Mouse (Mus musculus) liver, postnatal 0 days (tissue): ENCODE results near the gene Prdm2. TPM values are rescaled to one million over a fixed set of nuclear protein-coding genes. Genes with fewer than 3 reads are reported as not detected.

Source experiments
- ATAC-seq: fragments of 200-750 bp; cut with Nextera tagmentation; 2 replicates; pipeline ENCODE4 v1.8.0; 2017; ENCODE audit warnings: mild to moderate bottlenecking, moderate library complexity
- DNase-seq: peaks from one replicate; pipeline ENCODE4 v3.0.0-alpha.2; 2016
- H3K27ac ChIP-seq: fragments of 300-500 bp; sonication (generic); 2 replicates; pipeline ENCODE4 v1.5.1; 2014; ENCODE audit warnings: antibody characterized with exemption, moderate library complexity, mild to moderate bottlenecking, low read depth
- H3K27me3 ChIP-seq: fragments of 300-500 bp; sonication (generic); 2 replicates; pipeline ENCODE4 v1.6.1; 2014; ENCODE audit warnings: low read length, control low read depth, mixed read lengths; ENCODE audit not compliant: insufficient read depth
- H3K36me3 ChIP-seq: fragments of 300-500 bp; sonication (generic); replicated peaks from 2 replicates; pipeline ENCODE4 v1.6.1; 2014; ENCODE audit warnings: mild to moderate bottlenecking, control low read depth, low read length, moderate library complexity, mixed read lengths; ENCODE audit not compliant: insufficient read depth
- H3K4me1 ChIP-seq: fragments of 300-500 bp; sonication (generic); 2 replicates; pipeline ENCODE4 v1.6.1; 2014; ENCODE audit warnings: antibody characterized with exemption, mild to moderate bottlenecking, control low read depth; ENCODE audit not compliant: insufficient read depth
- H3K4me2 ChIP-seq: fragments of 300-500 bp; sonication (generic); 2 replicates; pipeline ENCODE4 v1.6.1; 2014; ENCODE audit warnings: low read depth, mild to moderate bottlenecking, low read length, moderate library complexity, mixed read lengths
- H3K4me3 ChIP-seq: fragments of 300-500 bp; sonication (generic); 2 replicates; pipeline ENCODE4 v1.5.1; 2014; ENCODE audit warnings: low read depth, low read length
- H3K9ac ChIP-seq: fragments of 300-500 bp; sonication (generic); replicated peaks from 2 replicates; pipeline ENCODE4 v1.6.1; 2014; ENCODE audit warnings: mild to moderate bottlenecking, moderate library complexity
- H3K9me3 ChIP-seq: fragments of 300-500 bp; sonication (generic); 2 replicates; pipeline ENCODE4 v1.6.1; 2016; ENCODE audit warnings: mild to moderate bottlenecking, control low read depth, low read length, mixed read lengths
- CTCF ChIP-seq: sonication (generic); IDR thresholded peaks from 2 replicates; pipeline ENCODE4 v1.5.1; 2016; ENCODE audit warnings: antibody characterized with exemption, low read depth
- EP300 ChIP-seq: IDR thresholded peaks from 2 replicates; pipeline ENCODE4 v1.6.1; 2016; ENCODE audit warnings: antibody characterized with exemption, low read depth, mild to moderate bottlenecking
- WGBS: fragments of 180-500 bp; shearing (Covaris S2); extraction: QIAGEN DNeasy Blood & Tissue Kit; methylation state at CpG from one replicate; pipeline ENCODE4 v1.1.7; 2014; ENCODE audit not compliant: insufficient replicate concordance; 5-methylcytosine and 5-hydroxymethylcytosine counted together
- polyA plus RNA-seq: library from polyadenylated mRNA; unstranded; fragments of >200 nt; fragmentation: Nextera tagmentation; extraction: Ambion mirVana; gene quantifications from 2 replicates; pipeline ENCODE4 v1.2.1, GENCODE M21; 2015

Prdm2 gene
- polyA plus RNA-seq, 1 experiment from 2014 or later: 4.1 TPM

DNA sequence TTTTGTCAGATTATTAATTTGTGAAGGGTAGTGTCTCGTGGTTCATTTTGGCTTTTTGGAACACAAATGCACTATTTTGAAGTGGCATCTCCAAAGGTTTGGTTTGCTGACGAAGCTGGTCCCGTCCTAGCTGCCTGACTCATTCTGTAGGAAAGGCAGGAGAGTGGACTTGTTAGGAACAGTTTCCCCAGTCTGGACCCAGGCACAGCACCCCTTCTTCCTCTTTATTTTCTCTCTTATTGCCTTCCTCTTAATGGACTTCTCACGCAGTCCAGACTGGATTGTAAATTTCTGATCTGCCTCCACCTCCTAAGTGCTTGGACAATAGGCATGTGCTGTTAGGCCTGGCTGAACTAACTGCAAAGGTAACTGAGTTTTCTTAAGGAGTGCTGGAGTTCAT is 57.8 kb downstream of the Prdm2 start:
- Histone ChIP-seq H3K4me3 (no peak overlapping the region), H3K27me3 (no peaks in the 10 kb centered on the region), H3K4me1 (peaks cover 47% of the 10 kb centered on the region), H3K4me2 (no peak overlapping the region), H3K27ac (0 out of 2 replicates have a peak overlapping the region, but pooled peaks have one; percentile 48), H3K9ac (no peak overlapping the region), H3K36me3 (0 out of 2 replicates have a peak, but pooled peaks cover 3% of the 10 kb centered on the region), H3K9me3 (no peaks in the 10 kb centered on the region)
- TF ChIP-seq CTCF (no peak), EP300 (no peak)
- WGBS: 63% methylated on average over 4 of the region's 4 CpGs
- DNase-seq: no peak
- ATAC-seq: no peak

DNA sequence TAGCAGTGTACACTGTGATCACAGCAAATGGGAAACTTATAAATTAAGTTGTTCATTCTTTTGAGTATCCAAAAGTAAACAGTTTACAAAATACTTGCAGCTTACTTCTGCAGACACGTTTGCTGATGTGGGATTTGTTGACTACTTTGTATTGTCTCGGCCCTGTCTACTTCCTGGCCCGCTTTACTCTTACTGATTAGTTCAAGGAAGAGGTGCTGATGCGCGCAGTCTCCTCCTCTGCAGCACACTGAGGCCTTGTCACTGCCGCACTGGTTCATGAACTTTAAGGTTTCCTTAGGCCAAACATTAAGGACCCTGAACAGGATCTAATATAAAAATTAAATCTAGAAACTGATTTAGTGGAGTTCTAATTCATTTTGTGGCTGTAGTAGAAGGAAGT is 58.2 kb downstream of the Prdm2 start:
- Histone ChIP-seq H3K4me3 (no peak overlapping the region), H3K4me1 (peaks cover 44% of the 10 kb centered on the region), H3K36me3 (0 out of 2 replicates have a peak, but pooled peaks cover 3% of the 10 kb centered on the region), H3K4me2 (no peak overlapping the region), H3K9ac (no peak overlapping the region), H3K27ac (peak overlapping the region; percentile 29; the same call in 1 of the 2 replicates), H3K9me3 (no peaks in the 10 kb centered on the region), H3K27me3 (no peaks in the 10 kb centered on the region)
- 60% methylated on average over 6 of the region's 6 CpGs for WGBS
- no peak for DNase-seq
- no peak for TF ChIP-seq CTCF
- no peak for TF ChIP-seq EP300
- ATAC-seq: no peak

DNA sequence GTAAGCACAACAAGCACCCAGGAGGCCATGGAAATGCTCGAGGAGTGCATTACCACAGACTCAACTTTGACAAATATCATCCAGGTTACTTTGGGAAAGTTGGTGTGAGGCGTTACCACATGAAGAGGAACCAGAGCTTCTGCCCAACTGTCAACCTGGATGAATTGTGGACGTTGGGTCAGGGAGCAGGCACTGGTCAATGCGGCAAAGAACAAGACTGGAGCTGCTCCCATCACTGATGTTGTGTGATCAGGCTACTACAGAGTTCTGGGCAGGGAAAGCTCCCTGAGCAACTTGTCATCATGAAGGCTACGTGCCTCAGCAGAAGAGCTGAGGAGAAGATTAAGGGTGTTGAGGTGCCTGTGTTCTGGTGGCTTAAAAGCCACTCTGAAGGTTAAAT is 60.2 kb downstream of the Prdm2 start:
- ATAC-seq (no peak), DNase-seq (no peak)
- no peak overlapping the region for H3K4me2 ChIP-seq
- no peak overlapping the region for H3K9ac ChIP-seq
- no peak overlapping the region for H3K4me3 ChIP-seq
- 78% methylated on average over 5 of the region's 5 CpGs for WGBS
- TF ChIP-seq CTCF (no peak), EP300 (no peak)
- no peaks in the 10 kb centered on the region for H3K27me3 ChIP-seq
- no peaks in the 10 kb centered on the region for H3K36me3 ChIP-seq
- no peaks in the 10 kb centered on the region for H3K9me3 ChIP-seq
- H3K27ac ChIP-seq: no peak overlapping the region
- peaks cover 39% of the 10 kb centered on the region for H3K4me1 ChIP-seq

DNA sequence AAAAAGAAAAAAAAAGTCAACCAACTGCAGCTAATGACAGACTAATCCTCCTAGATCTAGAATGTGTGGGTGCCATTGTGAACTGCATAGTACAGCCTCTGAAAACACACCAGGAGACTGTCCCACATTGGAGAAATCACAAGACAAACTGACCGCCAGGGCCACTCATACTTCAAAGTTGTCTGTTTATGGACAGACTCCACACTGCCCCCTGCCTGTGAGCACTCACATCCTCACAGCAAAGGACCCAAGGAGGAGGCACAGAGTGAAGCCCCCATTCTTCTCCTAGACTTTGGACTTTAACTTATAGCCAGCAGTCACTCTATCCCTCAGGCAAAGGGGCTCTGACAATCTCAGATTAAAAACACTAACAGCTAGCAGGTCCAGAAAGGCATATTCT is 61.5 kb downstream of the Prdm2 start:
- TF ChIP-seq CTCF: peak; percentile 67
- TF ChIP-seq EP300: no peak
- DNase-seq: peak; percentile 47
- Histone ChIP-seq H3K4me2 (no peak overlapping the region), H3K4me1 (peaks cover 38% of the 10 kb centered on the region), H3K9ac (no peak overlapping the region), H3K9me3 (no peaks in the 10 kb centered on the region), H3K27me3 (no peaks in the 10 kb centered on the region), H3K27ac (no peak overlapping the region), H3K4me3 (no peak overlapping the region), H3K36me3 (no peaks in the 10 kb centered on the region)
- WGBS: 70% methylated on average over 1 of the region's 1 CpGs
- no peak for ATAC-seq

DNA sequence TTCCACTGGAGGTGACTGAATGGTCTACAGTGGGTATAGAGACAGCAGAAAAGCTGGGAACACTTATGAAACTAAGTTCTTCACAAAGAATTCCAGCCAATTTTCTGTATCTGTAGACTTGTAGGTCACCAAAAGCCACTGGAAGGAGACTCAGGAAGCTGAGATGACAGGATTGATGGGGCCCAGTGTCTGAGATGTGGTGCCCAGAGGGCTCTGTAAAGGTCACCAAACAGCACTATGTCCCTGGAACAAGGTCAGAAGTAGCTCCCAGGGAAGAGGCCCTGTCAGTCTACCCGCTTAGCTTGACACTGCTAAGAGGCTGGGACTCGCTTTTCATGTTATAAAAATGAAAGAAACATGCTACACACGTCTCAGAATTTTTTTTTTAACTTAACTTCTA is 65.1 kb downstream of the Prdm2 start:
- Histone ChIP-seq H3K36me3 (no peaks in the 10 kb centered on the region; the same call in 1 of the 2 replicates), H3K4me1 (peaks cover 29% of the 10 kb centered on the region), H3K27me3 (no peaks in the 10 kb centered on the region), H3K9me3 (no peaks in the 10 kb centered on the region), H3K27ac (no peak overlapping the region), H3K4me3 (no peak overlapping the region), H3K4me2 (no peak overlapping the region), H3K9ac (no peak overlapping the region)
- DNase-seq (no peak), ATAC-seq (no peak)
- TF ChIP-seq CTCF: no peak
- no peak for TF ChIP-seq EP300
- 77% methylated on average over 3 of the region's 3 CpGs for WGBS

DNA sequence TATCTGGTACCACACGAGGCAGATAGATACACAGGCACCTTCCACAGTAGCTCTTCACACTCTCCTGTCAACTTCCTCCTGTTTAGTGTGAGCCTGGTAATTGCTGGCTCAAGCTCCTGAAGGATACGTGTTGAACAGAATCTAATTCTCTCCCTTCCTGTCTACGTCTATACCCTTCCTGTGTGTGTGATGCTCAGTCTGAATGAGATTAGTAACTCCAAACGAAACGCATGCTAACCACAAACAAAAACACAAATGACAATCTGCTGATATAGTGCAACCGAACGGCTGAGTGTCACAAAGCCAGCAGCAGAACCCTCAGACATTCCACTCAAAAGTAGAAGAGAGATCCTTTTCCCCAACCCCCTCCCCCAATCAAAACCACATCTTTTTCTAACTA is 69.2 kb downstream of the Prdm2 start:
- no peak overlapping the region for H3K4me3 ChIP-seq
- no peak for DNase-seq
- no peaks in the 10 kb centered on the region for H3K27me3 ChIP-seq
- no peaks in the 10 kb centered on the region for H3K9me3 ChIP-seq
- peaks cover 33% of the 10 kb centered on the region for H3K4me1 ChIP-seq
- no peak for TF ChIP-seq EP300
- TF ChIP-seq CTCF: no peak
- WGBS: 30% methylated on average over 7 of the region's 7 CpGs
- no peak overlapping the region for H3K9ac ChIP-seq
- H3K27ac ChIP-seq: no peak overlapping the region
- no peak overlapping the region for H3K4me2 ChIP-seq
- peaks cover 25% of the 10 kb centered on the region for H3K36me3 ChIP-seq
- no peak for ATAC-seq

DNA sequence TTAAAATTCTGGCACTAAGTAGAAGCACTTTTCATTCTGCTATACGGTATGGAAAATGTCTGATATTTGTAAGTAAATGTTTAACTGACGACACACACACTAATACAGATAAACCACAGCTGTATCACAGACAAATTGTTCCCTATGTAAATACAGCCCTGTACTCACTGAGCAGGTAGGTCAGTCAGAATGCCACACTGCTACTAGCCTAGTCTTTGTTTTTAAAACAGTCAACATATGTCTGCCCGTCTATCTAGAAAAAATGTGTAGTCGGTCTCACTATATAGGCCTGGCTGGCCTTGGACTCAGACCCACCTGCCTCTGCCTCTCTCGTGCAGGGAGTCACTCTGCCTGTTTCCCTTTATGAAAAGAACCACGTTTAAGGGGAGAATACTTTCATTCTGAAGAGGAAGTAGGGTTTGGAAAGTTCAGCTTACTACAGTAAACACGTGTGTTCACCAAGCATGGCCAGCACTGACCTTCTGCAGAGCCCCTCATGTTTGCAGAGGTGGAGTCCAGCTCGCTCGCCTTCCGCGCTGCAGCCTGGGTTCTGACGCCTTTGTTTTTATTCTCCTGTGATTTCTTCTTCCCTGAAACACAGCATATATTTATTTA is 71.0 kb downstream of the Prdm2 start:
- Histone ChIP-seq H3K4me3 (no peak overlapping the region), H3K36me3 (peaks cover 30% of the 10 kb centered on the region), H3K9me3 (no peaks in the 10 kb centered on the region), H3K4me2 (peak overlapping the region; percentile 15; the same call in 1 of the 2 replicates), H3K27me3 (no peaks in the 10 kb centered on the region), H3K9ac (no peak overlapping the region), H3K4me1 (peaks cover 29% of the 10 kb centered on the region), H3K27ac (peak overlapping the region; percentile 55)
- ATAC-seq (peak; percentile 62), DNase-seq (no peak)
- 36% methylated on average over 12 of the region's 12 CpGs for WGBS
- no peak for TF ChIP-seq EP300
- no peak for TF ChIP-seq CTCF
